Mouse (Mus musculus) CD4-positive helper T cell, adult 2 months (primary cell): Measurements from ENCODE around the gene Nup93.

ENCODE experiments used
- DNase-seq: peaks from one replicate; pipeline ENCODE4 v3.0.0-alpha.2; 2012; ENCODE audit warnings: low read depth, missing footprints, low spot score

The Nup93 gene

DNA sequence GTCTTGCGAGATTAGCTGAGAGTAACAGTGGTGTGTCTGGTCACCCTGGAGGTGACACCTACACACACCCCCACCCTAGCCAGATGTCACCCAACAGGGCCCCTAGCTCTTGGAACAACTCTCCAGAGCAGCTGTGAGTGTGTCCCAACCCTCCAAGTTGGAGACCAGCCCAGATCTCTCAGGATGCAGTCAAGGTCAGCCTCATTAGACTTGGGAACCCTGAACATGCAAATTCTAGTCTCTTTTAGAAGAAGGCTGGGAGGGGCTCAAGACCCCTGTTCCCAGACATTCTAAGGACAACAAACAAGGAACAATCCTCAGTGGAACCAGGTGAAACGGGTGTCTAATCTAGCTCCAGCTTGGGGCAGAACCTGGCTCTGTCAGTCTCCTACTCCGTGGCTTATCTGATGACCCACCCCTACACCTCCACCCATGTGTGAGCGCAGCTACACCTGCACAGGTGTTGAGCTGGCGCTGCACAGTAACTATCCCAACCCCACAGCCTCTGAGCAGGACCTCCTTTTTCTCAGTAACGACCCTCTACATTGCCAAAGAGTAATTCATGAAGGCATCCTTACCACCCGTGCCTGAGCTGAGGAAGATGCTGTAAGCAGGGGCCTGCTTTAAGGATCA, 148.4 kb downstream of the Nup93 start:
- DNase-seq, result peak; percentile 23

DNA sequence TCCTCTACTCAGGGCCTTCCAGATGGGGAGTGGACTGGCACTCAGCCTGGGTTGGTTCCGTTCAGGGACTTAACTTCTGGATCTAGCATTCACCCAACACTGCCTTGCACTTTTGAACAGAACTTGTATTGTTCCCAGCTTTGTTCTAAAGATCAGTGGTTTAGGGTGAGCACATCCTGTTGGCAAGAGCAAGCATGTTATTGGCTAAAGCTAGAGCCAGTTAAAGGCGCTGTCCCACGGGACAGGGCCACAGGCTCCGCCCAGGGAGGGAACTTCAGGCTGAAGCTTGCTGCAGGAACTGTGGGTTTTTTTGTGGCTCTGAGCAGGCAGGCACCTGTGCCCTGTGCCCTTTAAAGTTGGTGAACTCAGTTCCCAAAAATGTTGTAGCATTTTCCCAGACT, 148.9 kb downstream of the Nup93 start:
- peak; percentile 92 for DNase-seq

DNA sequence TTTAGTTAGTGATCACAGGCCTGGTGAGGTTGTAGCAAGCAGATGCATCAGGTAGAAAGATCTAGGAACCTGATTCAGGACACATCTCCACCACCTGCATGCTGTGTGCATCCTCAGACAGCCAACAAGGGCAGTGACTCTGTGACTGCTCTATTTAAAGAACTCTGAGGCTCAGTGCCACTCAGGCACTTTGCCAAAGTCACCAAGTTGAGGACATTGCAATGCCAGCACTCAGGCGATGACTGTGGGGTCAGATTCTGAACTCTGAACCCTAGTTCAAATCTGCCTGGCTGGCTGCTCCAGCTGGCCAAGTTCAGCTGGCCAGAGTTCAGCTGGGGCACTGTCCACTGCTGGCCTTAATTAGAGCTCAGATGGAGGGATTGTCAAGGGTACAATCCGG, 149.5 kb downstream of the Nup93 start:
- no peak for DNase-seq

DNA sequence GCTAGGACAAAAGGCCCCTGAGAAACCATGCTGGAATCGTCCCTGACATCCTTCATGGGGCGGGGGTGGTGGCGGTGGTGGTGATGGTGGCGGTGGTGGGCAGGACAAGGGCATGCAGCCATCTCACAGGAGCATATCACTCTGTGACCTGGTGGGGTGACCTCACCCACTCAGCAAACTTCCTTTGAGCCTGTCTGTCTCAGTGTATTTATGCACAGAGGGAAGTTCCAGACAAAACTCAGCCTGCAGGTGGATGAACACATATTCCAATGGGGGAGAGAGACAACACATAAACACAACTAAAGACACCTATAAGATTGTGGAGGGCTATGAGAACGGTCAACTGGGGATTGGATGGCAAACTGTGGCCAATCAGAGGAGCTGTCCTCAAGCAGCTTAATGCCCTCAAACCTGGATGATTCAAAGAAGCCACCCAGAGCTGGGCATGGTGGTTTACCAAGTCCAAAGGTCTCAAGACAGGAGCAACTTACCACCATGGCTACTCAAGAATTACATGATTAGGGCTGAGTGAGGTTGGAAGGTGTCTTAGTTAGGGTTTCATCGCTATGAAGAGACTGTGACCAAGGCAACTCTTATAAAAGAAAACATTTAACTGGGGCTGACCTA, 150.4 kb downstream of the Nup93 start:
- peak; percentile 57 for DNase-seq

DNA sequence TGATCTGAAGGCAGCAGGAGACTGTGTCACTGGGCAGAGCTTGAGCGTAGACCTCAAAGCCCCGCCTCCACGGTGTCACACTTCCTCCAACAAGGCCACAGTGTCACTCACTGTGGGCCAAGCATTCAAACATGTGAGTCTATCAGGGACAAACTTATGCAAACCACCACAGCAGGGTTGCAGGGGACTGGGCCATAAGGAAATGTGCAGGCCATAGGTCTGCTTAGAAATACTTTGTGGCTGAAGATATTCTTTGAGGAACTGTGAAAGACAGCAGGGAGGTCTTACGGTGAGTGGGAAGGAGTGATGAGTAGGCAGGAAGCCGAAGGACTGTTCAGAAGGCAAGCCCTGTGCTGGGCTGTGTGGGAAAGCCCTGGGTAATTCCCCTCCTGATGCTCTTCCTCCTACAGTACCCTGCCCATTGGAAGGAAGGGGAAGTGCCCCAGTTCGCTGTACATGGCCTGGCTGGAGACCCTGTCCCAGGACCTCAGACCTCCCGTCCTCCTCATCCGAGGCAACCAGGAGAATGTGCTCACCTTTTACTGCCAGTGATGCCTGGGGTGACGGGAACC, 151.1 kb downstream of the Nup93 start:
- peak; percentile 91 for DNase-seq
